Mouse (Mus musculus): Measurements from ENCODE around the gene Eci1. TPM values are rescaled to one million over a fixed set of nuclear protein-coding genes. Genes with fewer than 3 reads are reported as not detected.

Gene Eci1
- total RNA-seq, 2 experiments from 2014 or later: 23.3 to 26.9 TPM

DNA sequence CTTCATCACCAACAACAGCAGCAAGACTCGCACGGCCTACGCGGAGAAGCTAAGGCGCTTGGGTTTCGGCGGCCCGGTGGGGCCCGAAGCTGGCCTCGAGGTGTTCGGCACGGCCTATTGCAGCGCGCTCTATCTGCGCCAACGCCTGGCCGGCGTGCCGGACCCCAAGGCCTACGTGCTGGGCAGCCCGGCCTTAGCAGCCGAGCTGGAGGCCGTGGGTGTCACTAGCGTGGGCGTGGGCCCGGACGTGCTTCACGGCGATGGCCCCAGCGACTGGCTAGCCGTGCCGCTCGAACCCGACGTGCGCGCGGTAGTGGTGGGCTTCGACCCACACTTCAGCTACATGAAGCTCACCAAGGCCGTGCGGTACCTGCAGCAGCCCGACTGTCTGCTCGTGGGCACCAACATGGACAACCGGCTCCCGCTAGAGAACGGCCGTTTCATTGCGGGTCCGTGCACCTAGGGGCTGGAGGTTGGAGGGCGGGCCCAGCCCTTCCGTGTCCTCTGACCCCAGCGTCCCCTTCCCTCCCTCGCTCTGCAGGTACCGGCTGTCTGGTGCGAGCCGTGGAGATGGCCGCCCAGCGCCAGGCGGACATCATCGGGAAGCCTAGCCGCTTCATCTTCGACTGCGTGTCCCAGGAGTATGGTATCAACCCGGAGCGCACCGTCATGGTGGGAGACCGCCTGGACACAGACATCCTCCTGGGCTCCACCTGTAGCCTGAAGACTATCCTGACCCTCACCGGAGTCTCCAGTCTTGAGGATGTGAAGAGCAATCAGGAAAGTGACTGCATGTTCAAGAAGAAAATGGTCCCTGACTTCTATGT lies 44.5 kb downstream of the Eci1 start:
- peak in 1 of 2 experiments; percentile 18 for DNase-seq (ENCODE audit: extremely low spot score in 1 of 2, low spot score in 1 of 2)

DNA sequence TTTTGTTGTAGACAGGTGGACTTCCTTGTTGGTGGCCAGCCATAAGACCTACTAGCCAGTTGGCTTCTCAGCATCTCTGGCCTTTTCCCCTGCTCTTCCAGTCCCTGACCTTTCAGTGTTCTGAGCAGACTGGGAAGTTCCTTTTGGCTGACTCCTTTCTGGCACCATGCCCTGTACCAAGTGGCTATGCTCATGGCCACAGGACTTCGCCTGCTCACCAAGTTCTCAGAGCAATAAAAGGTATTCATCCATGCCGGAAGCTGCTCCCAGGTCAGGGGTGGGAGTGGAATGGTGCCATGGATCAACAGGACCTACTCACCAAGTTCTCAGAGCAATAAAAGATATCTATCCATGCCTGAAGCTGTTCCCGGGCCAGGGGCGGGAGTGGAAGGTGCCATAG lies 46.1 kb downstream of the Eci1 start:
- no peak for DNase-seq (ENCODE audit: extremely low spot score in 1 of 2, low spot score in 1 of 2)

DNA sequence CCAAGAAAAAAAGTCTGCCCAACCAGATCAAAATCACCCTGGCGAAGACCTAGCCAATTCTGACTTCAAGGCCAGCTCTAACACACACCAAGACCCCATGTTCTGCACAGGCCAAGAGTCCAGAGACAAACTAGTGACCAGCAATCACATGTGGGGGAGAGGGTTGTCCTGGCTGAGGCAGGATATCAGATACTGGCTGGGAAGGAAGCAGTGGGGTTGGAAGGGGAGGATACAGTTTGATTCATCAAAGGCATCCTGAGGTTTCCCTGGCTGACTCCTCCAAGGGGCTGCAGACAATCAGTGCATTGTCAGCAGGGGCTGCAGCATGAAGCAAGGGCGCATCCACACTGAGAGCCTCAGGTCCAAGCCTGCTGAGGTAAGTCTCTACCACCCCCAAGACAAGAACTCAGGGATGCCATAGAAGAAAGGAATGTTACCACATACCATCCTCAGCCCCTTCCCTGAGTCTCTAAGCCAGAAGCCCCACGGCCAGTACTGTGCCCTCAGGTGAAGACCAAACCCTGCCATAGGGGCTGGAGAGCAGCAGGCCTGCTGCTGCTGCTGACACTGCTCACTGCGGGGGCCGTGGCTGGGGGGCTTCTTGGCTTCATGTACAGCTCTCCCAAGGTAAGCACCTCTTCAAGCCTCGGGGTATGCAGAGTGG lies 47.3 kb downstream of the Eci1 start, which contains the start of gene Bricd5:
TSS of gene Bricd5 (plus strand) at position 273 of the 664 bp plus-strand sequence.
- DNase-seq (ENCODE audit: extremely low spot score in 1 of 2, low spot score in 1 of 2): no peak

DNA sequence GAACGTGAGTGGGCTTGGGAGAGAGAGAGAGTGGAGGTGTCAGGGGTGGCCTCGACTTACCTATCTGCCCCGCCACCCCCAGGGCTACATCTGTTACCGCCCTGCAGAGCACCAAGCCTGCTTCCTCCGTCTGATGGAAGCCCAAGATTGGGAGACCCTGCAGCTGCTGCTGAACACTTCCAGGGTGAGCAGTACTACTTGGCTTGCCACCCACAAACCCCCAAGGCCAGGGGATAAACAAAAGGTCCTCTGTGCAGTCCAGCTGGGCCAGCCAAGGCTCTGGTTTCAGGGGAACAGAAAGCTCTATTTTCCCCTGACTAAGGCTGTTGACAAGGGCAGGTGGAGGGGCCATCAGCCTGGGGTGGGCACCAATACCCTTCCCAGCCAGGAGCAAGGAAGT lies 48.1 kb downstream of the Eci1 start:
- no peak for DNase-seq (ENCODE audit: extremely low spot score in 1 of 2, low spot score in 1 of 2)

DNA sequence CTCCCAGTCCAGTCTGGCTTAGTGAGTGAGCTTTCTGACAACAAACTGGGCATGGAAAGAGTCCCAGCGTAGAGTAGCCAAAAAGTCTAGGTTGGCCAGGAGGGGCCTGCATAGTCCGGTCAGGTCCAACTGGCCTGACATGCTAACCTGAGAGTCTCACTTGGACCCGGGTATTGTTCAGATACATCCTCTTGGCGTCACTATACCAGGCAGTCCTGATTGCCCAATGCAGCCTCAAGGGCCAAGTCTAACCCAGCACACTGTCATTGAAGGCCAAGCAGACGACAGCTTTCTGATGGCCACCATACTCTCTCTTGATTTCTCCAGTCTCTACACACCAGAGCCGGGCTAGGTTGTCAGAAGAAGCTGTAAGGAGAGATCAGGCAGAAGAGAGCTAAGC lies 49.1 kb downstream of the Eci1 start:
- DNase-seq (ENCODE audit: extremely low spot score in 1 of 2, low spot score in 1 of 2): no peak

DNA sequence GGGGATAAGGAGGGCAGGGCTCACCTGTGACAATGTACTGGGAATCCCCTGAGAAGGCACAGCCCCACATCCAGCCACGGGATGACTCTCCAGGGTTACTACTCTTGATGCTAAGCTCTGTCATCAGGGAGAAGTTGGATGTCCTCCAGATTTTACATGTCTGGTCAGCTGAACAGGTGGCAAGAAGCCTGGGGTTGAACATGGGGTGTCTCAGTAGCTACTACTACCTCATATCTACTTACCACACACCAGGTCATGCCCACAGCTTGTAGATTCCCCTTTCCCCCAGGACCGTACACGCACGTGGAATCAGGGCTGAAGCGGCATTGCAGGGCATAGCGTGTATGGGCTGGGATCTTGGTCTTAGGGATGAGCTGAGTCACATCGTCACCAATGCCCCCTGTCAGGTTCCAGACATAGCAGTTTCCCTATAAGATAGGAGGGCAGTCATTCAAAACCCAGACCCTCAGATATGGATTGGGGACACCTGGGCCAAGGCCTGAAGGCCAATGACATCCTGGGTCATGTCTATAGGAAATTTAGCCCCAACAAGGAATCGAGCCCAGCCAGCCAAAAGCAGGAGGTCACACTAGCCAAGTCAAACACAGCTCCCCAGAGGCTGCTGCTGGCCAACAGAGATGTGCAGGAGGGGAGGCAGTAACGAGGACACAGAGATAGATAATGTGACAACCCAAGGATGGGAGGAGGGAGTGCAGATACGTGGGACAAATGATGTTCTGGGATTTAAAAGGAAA lies 49.8 kb downstream of the Eci1 start:
- no peak for DNase-seq (ENCODE audit: extremely low spot score in 1 of 2, low spot score in 1 of 2)

DNA sequence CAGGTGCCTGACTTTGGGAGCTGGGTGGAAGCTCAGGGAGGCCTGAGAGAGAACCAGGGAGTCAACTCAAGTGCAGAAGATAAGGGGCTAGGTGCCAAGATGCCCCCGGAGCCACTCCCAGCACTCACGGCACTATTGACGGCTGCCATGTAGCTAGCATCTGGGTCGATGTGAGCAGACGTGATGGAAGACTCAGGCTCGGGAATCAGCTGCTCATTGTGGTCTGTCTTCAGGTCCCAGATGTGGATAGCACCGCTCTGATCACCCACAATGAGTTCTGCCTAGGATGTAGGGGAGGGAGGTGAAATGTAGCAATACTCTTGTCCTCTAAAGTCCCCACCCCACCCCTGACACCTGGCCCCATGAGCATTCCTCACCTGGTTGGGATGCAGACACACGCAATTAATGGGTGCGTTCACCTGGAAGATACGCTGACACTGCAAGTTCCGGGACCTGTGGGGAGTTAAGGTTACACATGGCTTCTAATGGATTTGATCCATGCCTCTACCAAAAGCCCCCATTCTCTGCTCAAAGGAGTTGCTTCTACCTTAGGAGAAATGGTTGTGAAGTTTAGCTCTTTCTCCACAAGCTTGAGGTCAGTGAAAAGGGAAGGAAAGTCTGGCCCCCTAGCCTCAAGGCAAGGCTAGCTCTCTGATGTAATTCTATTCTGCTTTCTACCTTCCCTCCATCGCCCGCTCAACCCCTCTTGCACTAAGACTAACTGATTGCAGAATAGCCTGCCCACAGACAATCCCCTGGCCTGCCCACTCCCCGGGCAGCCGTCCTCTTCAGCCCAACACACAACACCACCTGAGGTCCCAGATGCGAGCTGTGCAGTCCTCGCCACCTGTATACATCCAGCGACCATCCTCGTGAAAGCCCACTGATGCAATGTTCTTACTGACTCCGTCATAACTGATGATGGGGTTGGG lies 50.9 kb downstream of the Eci1 start:
- no peak for DNase-seq (ENCODE audit: extremely low spot score in 1 of 2, low spot score in 1 of 2)

DNA sequence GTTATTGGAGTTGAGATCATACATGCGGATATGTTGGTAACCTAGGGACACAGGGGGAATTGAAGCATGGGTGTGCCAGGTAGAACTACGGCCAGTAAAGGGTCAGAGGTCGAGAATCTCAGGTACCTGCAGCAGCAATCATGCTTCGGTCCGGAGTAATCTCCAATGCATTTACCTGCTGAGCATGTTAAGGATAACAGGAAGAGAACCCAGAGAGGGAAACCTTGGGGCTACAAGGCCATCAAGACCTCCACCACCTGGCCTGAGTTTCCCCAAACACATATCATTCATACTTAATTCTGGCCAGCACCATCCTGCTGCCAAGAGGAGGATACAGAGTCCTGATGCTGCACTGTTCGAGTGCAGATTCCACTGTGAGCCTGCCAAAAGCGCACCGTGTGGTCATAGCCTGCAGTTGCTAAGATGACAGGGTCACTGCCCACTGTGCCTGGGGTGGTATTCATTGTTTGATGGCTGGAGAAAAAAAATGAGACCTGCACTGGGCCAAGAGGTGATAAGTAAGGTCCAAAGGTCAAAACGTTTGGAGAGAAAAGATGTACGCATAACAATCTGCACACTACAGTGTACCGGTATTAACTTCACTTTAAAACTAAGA lies 51.7 kb downstream of the Eci1 start:
- no peak for DNase-seq (ENCODE audit: extremely low spot score in 1 of 2, low spot score in 1 of 2)

DNA sequence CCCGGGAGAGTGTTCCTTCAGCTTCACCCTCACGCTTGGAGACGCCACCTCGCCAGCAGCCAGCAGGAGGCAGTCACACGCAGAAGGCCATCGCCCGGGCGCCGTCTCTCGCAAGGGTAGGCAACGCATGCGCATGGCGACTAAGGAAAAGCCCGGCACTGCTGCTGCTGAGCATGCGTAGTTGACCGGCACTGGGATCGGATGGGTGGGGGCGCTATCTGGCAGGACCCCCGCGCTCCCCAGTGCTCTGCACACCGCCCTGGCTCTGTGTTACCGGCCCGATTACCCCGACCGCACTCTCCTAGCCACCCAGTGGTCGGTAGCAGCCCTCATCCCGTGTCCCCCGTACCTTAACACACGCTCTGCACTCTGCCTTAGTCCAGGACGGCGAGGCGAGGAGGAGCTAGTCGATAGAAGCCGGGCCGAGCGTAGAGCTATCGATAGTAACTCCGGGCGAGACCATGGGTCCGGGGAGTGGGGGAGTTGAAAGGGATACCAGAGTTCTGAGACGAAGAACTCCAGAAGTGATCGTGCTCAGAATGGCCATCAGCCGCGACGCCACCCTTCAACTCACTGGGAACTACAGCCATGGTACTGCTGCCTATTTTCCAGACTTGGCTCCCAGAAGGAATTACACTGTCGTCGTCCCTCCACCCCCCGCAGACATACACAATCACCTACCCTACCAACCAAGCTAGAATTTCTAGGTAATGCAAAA lies 52.4 kb downstream of the Eci1 start, which contains the start of gene Mlst8:
TSS of gene Mlst8 (minus strand) at position 416 of the 718 bp plus-strand sequence.
- DNase-seq (ENCODE audit: extremely low spot score in 1 of 2, low spot score in 1 of 2): peak; percentile 98 to 99

DNA sequence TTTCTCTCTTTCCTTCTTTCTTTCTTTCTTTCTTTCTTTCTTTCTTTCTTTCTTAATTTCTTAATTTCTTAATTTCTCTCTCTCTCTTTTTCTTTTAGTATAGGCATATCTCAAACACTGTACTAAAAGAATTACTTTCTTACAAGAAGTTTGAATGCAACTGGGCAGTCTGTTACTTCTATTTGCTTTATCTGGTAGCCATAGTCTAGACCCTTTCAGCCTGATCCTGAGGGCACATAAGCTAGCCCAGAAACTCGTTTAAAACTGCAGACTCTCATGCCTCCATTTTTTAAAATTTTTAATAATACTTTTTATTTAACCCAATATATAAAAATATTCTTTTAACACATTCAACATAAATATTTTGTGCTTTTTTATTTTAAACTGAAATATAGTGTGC lies 53.0 kb downstream of the Eci1 start:
- DNase-seq (ENCODE audit: extremely low spot score in 1 of 2, low spot score in 1 of 2): no peak

DNA sequence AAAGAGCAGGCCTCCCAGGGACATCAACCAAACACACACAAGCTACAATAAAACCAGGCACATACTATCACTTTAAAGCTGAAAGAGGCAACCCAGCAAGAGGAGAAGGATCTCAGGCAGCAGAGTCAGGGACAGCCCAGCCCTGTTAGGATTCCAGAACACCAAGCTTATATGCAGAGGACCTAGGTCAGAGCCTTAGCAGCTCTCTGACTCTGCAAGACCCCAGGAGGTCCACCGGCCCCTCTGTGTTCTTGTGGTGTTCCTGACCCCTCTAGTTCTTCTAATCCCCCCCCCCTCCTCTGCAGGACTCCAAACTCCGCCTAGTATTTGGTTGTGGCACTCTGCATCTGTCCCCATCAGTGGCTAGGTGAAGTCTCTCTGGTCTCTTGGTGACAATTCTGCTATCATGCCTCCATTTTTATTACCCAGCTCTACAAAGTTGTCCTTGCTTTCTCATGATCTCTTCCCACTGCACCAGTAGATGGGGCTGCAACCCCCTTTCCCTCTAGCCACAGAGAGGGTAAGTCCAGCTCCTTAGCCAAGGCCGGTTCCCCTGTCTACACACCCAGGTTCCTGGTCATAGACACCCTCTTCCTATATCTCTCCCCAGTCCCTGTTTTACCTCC lies 53.9 kb downstream of the Eci1 start:
- DNase-seq (ENCODE audit: extremely low spot score in 1 of 2, low spot score in 1 of 2): no peak

DNA sequence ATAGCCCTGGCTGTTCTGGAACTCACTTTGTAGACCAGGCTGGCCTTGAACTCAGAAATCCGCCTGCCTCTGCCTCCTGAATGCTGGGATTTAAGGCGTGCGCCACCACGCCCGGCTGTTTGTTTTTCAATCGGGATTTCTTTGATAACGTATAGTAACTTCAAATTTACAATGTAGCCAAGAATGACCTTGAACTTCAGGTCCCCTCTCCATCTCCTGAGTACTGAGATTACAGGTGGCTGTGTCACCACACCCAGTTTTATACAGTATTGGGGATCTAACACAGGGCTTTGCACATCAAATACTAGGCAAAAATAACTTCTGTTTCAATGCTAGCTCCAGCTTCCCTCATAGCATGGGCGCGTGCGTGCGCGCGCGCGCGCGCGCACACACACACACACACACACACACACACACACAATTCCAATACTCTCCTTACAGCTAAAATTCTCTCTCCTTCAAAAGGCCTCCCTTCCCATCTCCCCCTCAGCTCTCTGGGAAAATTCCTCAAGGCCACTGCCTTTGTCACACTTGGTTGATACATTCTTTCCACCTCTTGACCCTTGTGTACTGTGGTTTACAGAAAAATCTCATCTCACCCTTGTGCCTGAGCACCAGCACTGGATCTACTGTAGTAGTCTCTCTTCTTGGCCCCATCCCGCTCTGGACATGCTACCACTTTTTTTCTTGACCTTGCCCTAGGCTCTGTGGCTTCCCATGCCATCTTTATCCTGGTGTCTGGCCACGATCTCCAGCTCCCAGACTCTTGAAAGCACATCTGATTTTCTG lies 54.8 kb downstream of the Eci1 start:
- DNase-seq (ENCODE audit: extremely low spot score in 1 of 2, low spot score in 1 of 2): no peak

DNA sequence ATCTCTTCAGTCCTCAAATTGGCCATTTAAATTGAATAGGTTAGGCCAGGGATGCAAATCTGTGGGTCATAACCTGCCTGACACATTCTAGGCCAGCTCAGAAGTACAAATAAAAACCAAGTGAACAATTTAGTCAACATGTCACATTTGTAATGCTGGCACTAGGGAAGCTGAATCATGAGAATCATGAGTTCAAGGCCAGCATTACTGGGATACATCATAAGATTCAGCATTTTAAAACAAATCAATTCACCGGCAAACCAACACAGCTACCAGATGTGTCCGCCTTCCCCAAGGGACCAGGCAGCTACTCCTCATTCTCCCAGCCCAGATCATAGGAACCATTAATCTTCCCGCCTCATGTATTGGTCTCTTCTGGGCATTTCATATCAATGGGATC lies 57.1 kb downstream of the Eci1 start:
- no peak for DNase-seq (ENCODE audit: extremely low spot score in 1 of 2, low spot score in 1 of 2)

DNA sequence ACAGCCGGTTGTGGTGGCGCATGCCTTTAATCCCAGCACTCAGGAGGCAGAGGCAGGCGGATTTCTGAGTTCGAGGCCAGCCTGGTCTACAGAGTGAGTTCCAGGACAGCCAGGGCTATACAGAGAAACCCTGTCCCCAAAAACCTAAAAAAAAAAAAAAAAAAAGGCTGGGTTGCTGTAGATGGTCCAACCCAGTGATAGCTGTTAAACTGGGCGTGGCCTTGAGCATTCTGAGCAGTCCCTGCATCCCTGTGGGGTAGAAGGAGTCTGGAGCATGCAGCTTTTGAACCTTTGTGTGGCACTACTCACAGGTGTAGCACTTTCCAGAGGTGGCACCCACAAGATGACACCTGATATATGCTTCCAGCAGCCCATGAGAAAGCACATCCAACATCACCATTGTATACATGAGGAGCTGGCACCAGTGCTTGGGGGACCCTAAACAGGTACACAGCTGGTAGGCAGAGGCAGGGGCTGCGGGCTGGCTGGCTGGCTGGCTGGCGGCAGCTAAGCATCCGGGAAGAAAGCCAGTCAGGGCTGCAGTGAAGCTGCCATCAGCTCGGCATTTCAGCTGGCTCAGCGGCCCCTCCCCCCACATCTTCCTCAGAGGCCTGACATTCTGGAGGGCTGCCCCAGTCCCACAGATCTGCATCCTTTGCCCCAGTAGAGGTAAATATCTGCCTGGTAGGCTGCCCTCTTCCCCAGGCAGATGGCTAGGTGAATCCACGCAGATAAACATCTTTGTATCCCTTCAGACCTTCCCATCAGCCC lies 58.8 kb downstream of the Eci1 start:
- peak in 1 of 2 experiments; percentile 62 for DNase-seq (ENCODE audit: extremely low spot score in 1 of 2, low spot score in 1 of 2)

DNA sequence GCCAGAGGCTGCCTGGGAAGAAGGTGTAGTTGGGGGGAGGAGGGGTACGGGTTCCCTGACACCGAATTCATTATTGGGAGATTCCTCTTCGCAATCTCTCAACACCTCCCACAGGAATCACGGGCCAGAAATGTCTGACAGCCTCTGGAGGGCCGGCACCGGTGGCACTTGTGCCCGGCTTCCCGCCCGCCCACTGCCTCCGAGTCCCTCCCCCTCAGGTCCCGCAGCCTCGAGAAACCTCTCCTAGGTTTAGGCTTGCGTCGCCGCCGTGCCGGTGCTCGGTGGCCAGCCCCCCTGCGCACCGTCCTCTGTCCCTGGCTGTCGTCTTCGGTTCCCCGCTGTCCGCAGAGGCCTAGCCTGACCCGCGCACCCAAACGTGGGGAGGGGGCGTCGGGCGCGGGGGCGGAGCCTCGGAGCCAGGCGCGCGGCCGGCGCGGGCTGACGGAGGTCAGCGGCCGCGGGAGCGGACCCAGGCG lies 61.8 kb downstream of the Eci1 start, which contains the start of gene Caskin1:
TSS of gene Caskin1 (plus strand) at position 416 of the 476 bp plus-strand sequence.
- no peak for DNase-seq (ENCODE audit: extremely low spot score in 1 of 2, low spot score in 1 of 2)

DNA sequence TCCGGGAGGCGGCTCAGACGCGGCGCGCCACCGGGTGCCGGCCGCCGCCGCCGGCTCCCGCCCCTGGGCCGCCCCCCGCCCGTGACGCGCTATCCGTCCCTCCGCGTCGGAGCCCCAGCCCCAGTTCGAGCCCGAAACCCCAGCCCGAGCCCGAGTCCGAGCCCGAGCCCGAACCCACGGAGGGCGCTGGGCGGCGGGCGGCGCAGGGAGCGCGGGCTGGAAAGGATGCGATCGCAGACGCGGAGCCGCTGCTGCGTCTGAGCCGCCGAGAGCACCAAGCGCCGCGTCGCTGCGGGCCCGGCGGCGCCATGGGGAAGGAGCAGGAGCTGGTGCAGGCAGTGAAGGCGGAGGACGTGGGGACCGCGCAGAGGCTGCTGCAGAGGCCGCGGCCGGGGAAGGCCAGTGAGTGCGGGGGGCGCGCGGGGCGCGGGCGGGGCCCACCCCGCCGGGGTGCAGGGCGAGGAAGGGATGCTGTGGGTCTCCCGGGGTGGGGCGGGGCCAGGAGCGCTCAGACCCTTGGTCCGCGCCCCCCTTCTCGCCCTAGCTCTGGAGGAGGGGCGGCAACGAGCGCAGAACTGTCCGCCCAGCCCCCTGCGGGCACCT lies 62.3 kb downstream of the Eci1 start:
- DNase-seq (ENCODE audit: extremely low spot score in 1 of 2, low spot score in 1 of 2): no peak
